Comparison of ENCODE assay signal across 8 mouse cellular contexts in genomic region chr19:7339867-7340266, GRCm38 (mm10). TPM values are rescaled to one million over a fixed set of nuclear protein-coding genes. Genes with fewer than 3 reads are reported as not detected.
DNase-seq lines count a peak whose midpoint lies in the region; ATAC-seq and TF ChIP-seq lines count a peak whose summit lies in the region.

No protein-coding gene starts in this region.

- TF ChIP-seq POLR2A in testis, adult 2 months (IDR thresholded peaks at IDR 0.05; ENCODE audit: control insufficient read depth, low read depth, low read length): no peak

- H3K4me2 ChIP-seq in liver, embryonic 11.5 days: peak overlapping the region; percentile 96

- no peaks in the 10 kb centered on the region for H3K27me3 ChIP-seq in testis, adult 2 months (ENCODE audit: control insufficient read depth, insufficient read depth, low read length)
- no peaks in the 10 kb centered on the region for H3K27me3 ChIP-seq in liver, embryonic 11.5 days (replicated peaks; ENCODE audit: control insufficient read depth, insufficient read depth, low read length)

- H3K9ac ChIP-seq in liver, embryonic 11.5 days (ENCODE audit: low read depth, low read length): peak overlapping the region; percentile 88

- ATAC-seq in liver, embryonic 11.5 days (replicated peaks; ENCODE audit: low FRiP score): no peak
- ATAC-seq in monocyte, adult 5-6 weeks (replicated peaks; ENCODE audit: insufficient number of reproducible peaks, low FRiP score, low TSS enrichment, poor library complexity, severe bottlenecking): no peak

- WGBS in liver, embryonic 11.5 days: 31% methylated on average over 4 of the region's 4 CpGs

- H3K36me3 ChIP-seq in testis, adult 2 months (ENCODE audit: control insufficient read depth, insufficient read depth, low read length): no peaks in the 10 kb centered on the region; the same call in 1 of the 2 replicates
- no peaks in the 10 kb centered on the region for H3K36me3 ChIP-seq in liver, embryonic 11.5 days (ENCODE audit: control insufficient read depth, insufficient read depth, low read length)

- TF ChIP-seq CTCF in testis, adult 2 months (IDR thresholded peaks at IDR 0.05; ENCODE audit: control insufficient read depth, insufficient read depth, insufficient replicate concordance, low read depth, low read length): no peak

- H3K4me3 ChIP-seq in testis, adult 2 months (ENCODE audit: control insufficient read depth, low read depth, low read length): peak overlapping the region; percentile 84; the same call in 1 of the 2 replicates
- H3K4me3 ChIP-seq in liver, embryonic 11.5 days (ENCODE audit: low read depth, low read length): peak overlapping the region; percentile 85

- no peaks in the 10 kb centered on the region for H3K9me3 ChIP-seq in liver, embryonic 11.5 days (ENCODE audit: control insufficient read depth, low read length)

- DNase-seq in adrenal gland, adult 2 months: peak; percentile 15
- no peak for DNase-seq in adrenal gland, postnatal 36 days
- DNase-seq in testis, postnatal 10 days (ENCODE audit: low spot score): no peak
- DNase-seq in liver, embryonic 11.5 days (ENCODE audit: low spot score): no peak
- DNase-seq in yolk sac, embryonic 10.5 days (ENCODE audit: low spot score): peak; percentile 13
- DNase-seq in cerebellum, postnatal 25 days: no peak

- H3K27ac ChIP-seq in testis, adult 2 months (ENCODE audit: control insufficient read depth, insufficient read depth, low read depth, low read length): no peak overlapping the region
- H3K27ac ChIP-seq in liver, embryonic 11.5 days (ENCODE audit: low read depth, low read length): no peak overlapping the region

- H3K4me1 ChIP-seq in testis, adult 2 months (ENCODE audit: control insufficient read depth, insufficient read depth, low read length): peaks cover 12% of the 10 kb centered on the region
- peaks cover 36% of the 10 kb centered on the region for H3K4me1 ChIP-seq in liver, embryonic 11.5 days (replicated peaks; ENCODE audit: control insufficient read depth, insufficient read depth, low read length)

RNA-seq across cellular contexts. Expression of gene Mark2, which starts 1.8 kb away (rescaled TPM):
- total RNA-seq in adrenal gland, adult 2 months (2021): 10 to 100 TPM; 70.2 to 71.5 TPM
- 104 and 124 TPM in 2 replicates for polyA plus RNA-seq in adrenal gland, adult 2 months (2012; rRNA removed)
- 10 to 100 TPM; 71.9 to 76.4 TPM for total RNA-seq in adrenal gland, postnatal 36 days (2021)
- 108 and 117 TPM in 2 replicates for polyA plus RNA-seq in testis, adult 2 months (2012; rRNA removed)
- 45.3 and 50.3 TPM in 2 replicates for polyA plus RNA-seq in liver, embryonic 11.5 days (2014; fragmentation: Nextera tagmentation; extraction: Ambion mirVana)
- 24.9 to 78.8 TPM (median 41.5 TPM) in 3 replicates for total RNA-seq in monocyte, adult 5-6 weeks (2017)

RNA-seq across cellular contexts. Expression of gene Spindoc, which starts 42.9 kb away (rescaled TPM):
- 10 to 100 TPM; 17.5 to 25.5 TPM for total RNA-seq in adrenal gland, adult 2 months (2021)
- 18.3 and 18.8 TPM in 2 replicates for polyA plus RNA-seq in adrenal gland, adult 2 months (2012; rRNA removed)
- total RNA-seq in adrenal gland, postnatal 36 days (2021): 10 to 100 TPM; 20.4 to 23.8 TPM
- 63.6 and 70.6 TPM in 2 replicates for polyA plus RNA-seq in testis, adult 2 months (2012; rRNA removed)
- polyA plus RNA-seq in liver, embryonic 11.5 days (2014; fragmentation: Nextera tagmentation; extraction: Ambion mirVana): 16.2 and 16.7 TPM in 2 replicates
- total RNA-seq in monocyte, adult 5-6 weeks (2017): 4.9 to 10.9 TPM (median 5.4 TPM) in 3 replicates

Comparison
In these comparisons a context has a peak if more than half of its experiments do, and no peak if none do; other contexts are left out.
1. DNase-seq: peak in adrenal gland, adult 2 months (single experiment) and yolk sac, embryonic 10.5 days (single experiment); none in adrenal gland, postnatal 36 days (0 of 2), testis, postnatal 10 days (single experiment), liver, embryonic 11.5 days (single experiment) and cerebellum, postnatal 25 days (0 of 2).